In the genomic region with DNA sequence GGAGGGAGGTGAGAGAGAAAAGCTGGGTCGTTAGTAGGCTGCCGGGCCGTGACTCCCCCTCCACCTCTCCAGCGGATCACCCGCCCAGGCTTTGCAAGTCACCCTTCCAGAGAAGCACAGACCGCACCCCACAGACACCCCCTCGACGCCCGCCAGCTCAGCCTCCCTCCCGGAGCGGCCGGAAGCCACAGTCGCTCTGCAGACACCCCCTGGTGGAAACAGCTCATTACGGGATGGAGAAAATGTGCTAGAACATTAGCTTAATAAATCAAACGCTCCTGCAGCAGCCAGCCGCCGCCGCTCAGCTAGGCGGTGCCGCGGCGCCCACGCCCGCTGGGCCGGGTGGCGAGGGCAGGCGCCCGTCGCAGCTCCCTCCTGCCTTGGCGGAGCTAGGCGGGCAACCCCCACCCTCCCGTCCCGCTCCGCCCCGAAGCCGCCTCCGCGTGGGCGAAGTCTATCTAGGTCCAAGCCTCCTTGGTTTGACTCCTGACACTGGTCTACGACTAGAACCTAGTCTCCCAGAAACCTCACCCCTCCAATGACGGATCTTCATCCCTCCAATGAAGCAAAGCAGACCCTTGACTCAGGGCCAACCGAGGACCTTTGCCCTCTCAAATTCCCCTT, we compare ENCODE assay signal across 7 mouse cellular contexts. TPM values are rescaled to one million over a fixed set of nuclear protein-coding genes. Genes with fewer than 3 reads are reported as not detected.
A peak's percentile ranks its signal among the peaks of the same experiment; 100 is the strongest.
DNase-seq lines count a peak whose midpoint lies in the region; ATAC-seq and TF ChIP-seq lines count a peak whose summit lies in the region.

No protein-coding gene starts in this region.

- H3K27me3 ChIP-seq in embryonic facial prominence, embryonic 11.5 days (ENCODE audit: control insufficient read depth, insufficient read depth, low read length), result no peaks in the 10 kb centered on the region
- H3K27me3 ChIP-seq in intestine, postnatal 0 days (replicated peaks; ENCODE audit: control insufficient read depth, insufficient read depth, low read length), result no peaks in the 10 kb centered on the region
- H3K27me3 ChIP-seq in limb, embryonic 10.5 days (ENCODE audit: low read depth, poor library complexity, severe bottlenecking), result no peaks in the 10 kb centered on the region
- peaks cover 45% of the 10 kb centered on the region for H3K27me3 ChIP-seq in midbrain, embryonic 12.5 days
- no peaks in the 10 kb centered on the region for H3K27me3 ChIP-seq in small intestine, adult 2 months (ENCODE audit: control insufficient read depth, insufficient read depth, low read length)

- H3K9me3 ChIP-seq in embryonic facial prominence, embryonic 11.5 days (replicated peaks; ENCODE audit: control insufficient read depth, low read length), result no peaks in the 10 kb centered on the region
- H3K9me3 ChIP-seq in intestine, postnatal 0 days (ENCODE audit: control insufficient read depth), result no peaks in the 10 kb centered on the region
- H3K9me3 ChIP-seq in limb, embryonic 10.5 days (replicated peaks), result no peaks in the 10 kb centered on the region
- H3K9me3 ChIP-seq in midbrain, embryonic 12.5 days, result no peaks in the 10 kb centered on the region

- WGBS in embryonic facial prominence, embryonic 11.5 days, result under 1% methylated on average over 42 of the region's 42 CpGs
- 1% methylated on average over 41 of the region's 42 CpGs for WGBS in intestine, postnatal 0 days
- WGBS in limb, embryonic 10.5 days, result under 1% methylated on average over 42 of the region's 42 CpGs
- under 1% methylated on average over 34 of the region's 42 CpGs for WGBS in midbrain, embryonic 12.5 days
- WGBS in small intestine, adult 2 months, result 1% methylated on average over 42 of the region's 42 CpGs

- peaks cover 5% of the 10 kb centered on the region for H3K4me1 ChIP-seq in embryonic facial prominence, embryonic 11.5 days (ENCODE audit: control insufficient read depth, insufficient read depth, low read length)
- H3K4me1 ChIP-seq in intestine, postnatal 0 days (replicated peaks; ENCODE audit: control insufficient read depth, insufficient read depth, low read length), result no peaks in the 10 kb centered on the region; the same call in 1 of the 2 replicates
- peaks cover 74% of the 10 kb centered on the region for H3K4me1 ChIP-seq in limb, embryonic 10.5 days
- peaks cover 14% of the 10 kb centered on the region for H3K4me1 ChIP-seq in midbrain, embryonic 12.5 days
- H3K4me1 ChIP-seq in small intestine, adult 2 months (ENCODE audit: control insufficient read depth, insufficient read depth, insufficient read length, low read length), result peaks cover 15% of the 10 kb centered on the region; the same call in 1 of the 2 replicates

- H3K4me3 ChIP-seq in embryonic facial prominence, embryonic 11.5 days (ENCODE audit: low read depth, low read length), result peak overlapping the region; percentile 31
- peak overlapping the region; percentile 39 for H3K4me3 ChIP-seq in intestine, postnatal 0 days (ENCODE audit: low read depth, low read length)
- H3K4me3 ChIP-seq in limb, embryonic 10.5 days, result peak overlapping the region; percentile 46
- H3K4me3 ChIP-seq in midbrain, embryonic 12.5 days, result peak overlapping the region; percentile 36
- H3K4me3 ChIP-seq in small intestine, adult 2 months (ENCODE audit: low read depth, low read length), result peak overlapping the region; percentile 52

- no peak for ATAC-seq in embryonic facial prominence, embryonic 11.5 days (replicated peaks; ENCODE audit: insufficient number of reproducible peaks, low FRiP score, low TSS enrichment, low read depth)
- peak; percentile 98 for ATAC-seq in granulocyte monocyte progenitor cell, adult 5-6 weeks (replicated peaks; ENCODE audit: poor library complexity, severe bottlenecking)
- peak; percentile 81 for ATAC-seq in intestine, postnatal 0 days
- ATAC-seq in midbrain, embryonic 12.5 days (ENCODE audit: low FRiP score, low read depth), result peak; percentile 56

- TF ChIP-seq POLR2A in small intestine, adult 2 months (IDR thresholded peaks at IDR 0.05; ENCODE audit: low read depth, low read length), result no peak

- DNase-seq in adrenal gland, adult 8-10 months, result peak; percentile 53
- peak; percentile 56 for DNase-seq in embryonic facial prominence, embryonic 11.5 days (ENCODE audit: low spot score)
- peak; percentile 86 for DNase-seq in limb, embryonic 10.5 days (ENCODE audit: low spot score)

- peak overlapping the region; percentile 86 for H3K4me2 ChIP-seq in embryonic facial prominence, embryonic 11.5 days (ENCODE audit: low read depth, low read length)
- H3K4me2 ChIP-seq in intestine, postnatal 0 days (replicated peaks; ENCODE audit: low read depth), result peak overlapping the region; percentile 79
- peak overlapping the region; percentile 59 for H3K4me2 ChIP-seq in midbrain, embryonic 12.5 days (replicated peaks)

- H3K9ac ChIP-seq in embryonic facial prominence, embryonic 11.5 days (replicated peaks; ENCODE audit: low read length), result peak overlapping the region; percentile 54
- H3K9ac ChIP-seq in intestine, postnatal 0 days (ENCODE audit: low read depth, low read length), result peak overlapping the region; percentile 34; the same call in 1 of the 2 replicates
- H3K9ac ChIP-seq in midbrain, embryonic 12.5 days (replicated peaks), result peak overlapping the region; percentile 46

- H3K27ac ChIP-seq in embryonic facial prominence, embryonic 11.5 days (replicated peaks; ENCODE audit: low read depth, low read length), result no peak overlapping the region; the same call in 1 of the 2 replicates
- no peak overlapping the region for H3K27ac ChIP-seq in intestine, postnatal 0 days (ENCODE audit: low read depth, low read length)
- peak overlapping the region; percentile 87 for H3K27ac ChIP-seq in limb, embryonic 10.5 days
- no peak overlapping the region for H3K27ac ChIP-seq in midbrain, embryonic 12.5 days (replicated peaks)
- H3K27ac ChIP-seq in small intestine, adult 2 months (ENCODE audit: insufficient read depth, low read depth, low read length), result no peak overlapping the region

- peak; percentile 68 for TF ChIP-seq CTCF in intestine, postnatal 0 days (IDR thresholded peaks at IDR 0.05; ENCODE audit: low read depth)
- peak; percentile 20; the same call in 1 of the 2 replicates for TF ChIP-seq CTCF in small intestine, adult 2 months (IDR thresholded peaks at IDR 0.05; ENCODE audit: extremely low read depth, insufficient read length, insufficient replicate concordance, low read depth, low read length)

- H3K36me3 ChIP-seq in embryonic facial prominence, embryonic 11.5 days (replicated peaks; ENCODE audit: control insufficient read depth, insufficient read depth, low read depth, low read length), result no peaks in the 10 kb centered on the region
- no peaks in the 10 kb centered on the region for H3K36me3 ChIP-seq in intestine, postnatal 0 days (ENCODE audit: control insufficient read depth, insufficient read depth)
- no peaks in the 10 kb centered on the region for H3K36me3 ChIP-seq in limb, embryonic 10.5 days
- H3K36me3 ChIP-seq in midbrain, embryonic 12.5 days, result no peaks in the 10 kb centered on the region
- no peaks in the 10 kb centered on the region for H3K36me3 ChIP-seq in small intestine, adult 2 months (ENCODE audit: control insufficient read depth, insufficient read depth, low read length)

RNA-seq across cellular contexts. Expression of gene Acot11, which starts 23.1 kb away (rescaled TPM):
- 10 to 100 TPM in 3 of 4 experiments, 1 to 10 TPM in 1; 7.7 to 65.3 (median 27.8) TPM for total RNA-seq in adrenal gland, adult 8-10 months (2022)
- 1.1 and 1.2 TPM in 2 replicates for polyA plus RNA-seq in embryonic facial prominence, embryonic 11.5 days (2014; fragmentation: Nextera tagmentation; extraction: Ambion mirVana)
- 5.0 and 5.9 TPM in 2 replicates for total RNA-seq in granulocyte monocyte progenitor cell, adult 5-6 weeks (2014; fragmentation: Nextera tagmentation)
- 2.2 and 4.9 TPM in 2 replicates for total RNA-seq in granulocyte monocyte progenitor cell, adult 5-6 weeks (2017)
- 7.8 and 7.9 TPM in 2 replicates for polyA plus RNA-seq in intestine, postnatal 0 days (2015; fragmentation: Nextera tagmentation; extraction: Ambion mirVana)
- 9.0 and 10.7 TPM in 2 replicates for polyA plus RNA-seq in limb, embryonic 10.5 days (2016; fragmentation: Nextera tagmentation; extraction: Ambion mirVana)
- polyA plus RNA-seq in midbrain, embryonic 12.5 days (2016; fragmentation: Nextera tagmentation; extraction: Ambion mirVana), result 1.5 and 1.6 TPM in 2 replicates
- polyA plus RNA-seq in small intestine, adult 2 months (2012; rRNA removed), result 24.9 and 32.1 TPM in 2 replicates
